Mouse (Mus musculus) stomach, embryonic 14.5 days (tissue): ENCODE measurements at regions not wholly inside any gene's neighbourhood (a gene's known extent, or its start where the extent isn't known, plus 50 kb on each side); places are given as distances from the start of the nearest gene placed in this dataset.
A peak's percentile ranks its signal among the peaks of the same experiment; 100 is the strongest.

Experiments
- ATAC-seq: fragments of 200-750 bp; cut with Nextera tagmentation; 2 replicates; pipeline ENCODE4 v1.8.0; 2017; ENCODE audit warnings: low read depth, moderate TSS enrichment; ENCODE audit not compliant: insufficient number of reproducible peaks, insufficient read depth, low FRiP score
- H3K27ac ChIP-seq: fragments of 300-500 bp; sonication (generic); 2 replicates; pipeline ENCODE4 v1.5.1; 2014; ENCODE audit warnings: mild to moderate bottlenecking, low read length, moderate library complexity, mixed read lengths
- H3K27me3 ChIP-seq: fragments of 300-500 bp; sonication (generic); 2 replicates; pipeline ENCODE4 v1.6.1; 2014; ENCODE audit warnings: low read length, control low read depth, mixed read lengths; ENCODE audit not compliant: control insufficient read depth, insufficient read depth
- H3K36me3 ChIP-seq: fragments of 300-500 bp; sonication (generic); 2 replicates; pipeline ENCODE4 v1.6.1; 2014; ENCODE audit warnings: mild to moderate bottlenecking, control low read depth, low read length, moderate library complexity, mixed read lengths; ENCODE audit not compliant: control insufficient read depth, insufficient read depth
- H3K4me1 ChIP-seq: fragments of 300-500 bp; sonication (generic); 2 replicates; pipeline ENCODE4 v1.6.1; 2014; ENCODE audit warnings: low read length, control low read depth, mixed read lengths; ENCODE audit not compliant: control insufficient read depth, insufficient read depth
- H3K4me2 ChIP-seq: fragments of 300-500 bp; sonication (generic); replicated peaks from 2 replicates; pipeline ENCODE4 v1.6.1; 2014; ENCODE audit warnings: low read depth, low read length, control low read depth
- H3K4me3 ChIP-seq: fragments of 300-500 bp; sonication (generic); 2 replicates; pipeline ENCODE4 v1.5.1; 2014; ENCODE audit warnings: low read depth, low read length, control low read depth
- H3K9ac ChIP-seq: fragments of 300-500 bp; sonication (generic); replicated peaks from 2 replicates; pipeline ENCODE4 v1.6.1; 2014; ENCODE audit warnings: low read depth, mild to moderate bottlenecking, control low read depth, low read length, moderate library complexity, mixed read lengths
- H3K9me3 ChIP-seq: fragments of 300-500 bp; sonication (generic); 2 replicates; pipeline ENCODE4 v1.6.1; 2016; ENCODE audit warnings: low read depth, low read length, control low read depth; ENCODE audit not compliant: control insufficient read depth
- WGBS: fragments of 180-500 bp; shearing (Covaris S2); extraction: QIAGEN DNeasy Blood & Tissue Kit; methylation state at CpG from one replicate; pipeline ENCODE4 v1.1.7; 2014; 5-methylcytosine and 5-hydroxymethylcytosine counted together

DNA sequence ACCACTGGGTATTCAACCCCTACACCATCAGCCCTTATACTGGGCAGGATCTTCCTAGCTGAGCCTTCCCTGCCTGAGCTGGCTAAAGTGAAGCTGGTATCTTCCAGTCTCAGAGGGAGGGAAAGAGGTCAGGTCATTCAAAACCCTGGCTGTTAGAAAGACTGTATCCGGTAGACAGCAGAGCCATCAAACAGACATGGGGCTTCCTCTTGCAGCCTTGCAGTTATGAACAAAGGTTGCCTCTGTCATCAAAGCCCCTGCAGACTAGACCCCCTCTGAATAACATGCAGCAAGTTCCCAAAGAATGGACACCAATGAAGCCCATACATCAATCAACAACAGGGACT lies 95.5 kb downstream of the Tomm20 start:
- WGBS = 35% methylated on average over 1 of the region's 1 CpGs

DNA sequence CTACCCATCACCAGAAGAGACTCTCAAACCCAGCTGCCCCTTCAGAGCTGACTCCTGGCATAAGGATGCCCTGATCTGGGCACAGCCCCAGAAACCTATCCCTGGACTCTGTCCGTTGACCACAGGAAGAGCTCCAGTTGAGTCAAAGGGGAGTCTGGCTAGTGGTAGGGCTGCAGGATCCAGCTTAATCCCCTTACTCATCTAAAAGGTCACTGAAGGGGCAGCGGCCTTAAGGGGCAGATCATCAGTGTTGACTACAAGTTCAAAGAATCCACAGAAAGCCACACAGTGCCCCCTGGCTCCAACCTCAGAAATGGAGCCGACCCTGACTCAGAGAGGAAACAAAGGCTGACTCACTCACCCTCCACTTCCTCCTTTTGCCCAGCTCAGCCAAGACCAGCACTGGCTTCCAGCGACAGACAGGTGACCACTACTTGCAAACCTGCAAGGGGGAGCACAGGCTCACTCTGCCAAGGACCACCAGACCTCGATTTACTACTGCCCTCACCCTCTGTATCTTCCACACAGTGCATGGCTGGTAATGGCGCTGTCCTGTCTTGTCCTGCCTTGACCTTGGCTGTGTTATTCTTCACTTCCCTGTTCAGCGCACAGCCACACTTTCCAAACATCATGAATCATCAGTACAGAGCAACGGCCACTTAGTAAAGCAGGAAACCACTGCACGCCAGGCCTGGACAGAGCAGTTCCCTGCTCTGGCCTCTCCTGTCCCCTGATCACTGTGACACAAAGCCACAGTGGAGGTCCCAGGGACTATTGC lies 96.0 kb downstream of the Tomm20 start:
- H3K27me3 ChIP-seq = no peaks in the 10 kb centered on the region
- peak overlapping the region; percentile 24; the same call in 1 of the 2 replicates for H3K27ac ChIP-seq
- H3K4me2 ChIP-seq = no peak overlapping the region
- H3K36me3 ChIP-seq = no peaks in the 10 kb centered on the region
- H3K9me3 ChIP-seq = no peaks in the 10 kb centered on the region
- 32% methylated on average over 9 of the region's 9 CpGs for WGBS
- H3K4me3 ChIP-seq = no peak overlapping the region
- ATAC-seq = peak; percentile 70
- H3K4me1 ChIP-seq = peaks cover 20% of the 10 kb centered on the region; the same call in 1 of the 2 replicates
- no peak overlapping the region for H3K9ac ChIP-seq

More for the DNA sequence above, 95.5 kb downstream of the Tomm20 start:
- Histone ChIP-seq H3K27me3 (no peaks in the 10 kb centered on the region), H3K9ac (no peak overlapping the region), H3K4me1 (peaks cover 23% of the 10 kb centered on the region; the same call in 1 of the 2 replicates), H3K4me2 (no peak overlapping the region), H3K36me3 (no peaks in the 10 kb centered on the region), H3K4me3 (no peak overlapping the region), H3K9me3 (no peaks in the 10 kb centered on the region), H3K27ac (peak overlapping the region; percentile 24; the same call in 1 of the 2 replicates)
- no peak for ATAC-seq

DNA sequence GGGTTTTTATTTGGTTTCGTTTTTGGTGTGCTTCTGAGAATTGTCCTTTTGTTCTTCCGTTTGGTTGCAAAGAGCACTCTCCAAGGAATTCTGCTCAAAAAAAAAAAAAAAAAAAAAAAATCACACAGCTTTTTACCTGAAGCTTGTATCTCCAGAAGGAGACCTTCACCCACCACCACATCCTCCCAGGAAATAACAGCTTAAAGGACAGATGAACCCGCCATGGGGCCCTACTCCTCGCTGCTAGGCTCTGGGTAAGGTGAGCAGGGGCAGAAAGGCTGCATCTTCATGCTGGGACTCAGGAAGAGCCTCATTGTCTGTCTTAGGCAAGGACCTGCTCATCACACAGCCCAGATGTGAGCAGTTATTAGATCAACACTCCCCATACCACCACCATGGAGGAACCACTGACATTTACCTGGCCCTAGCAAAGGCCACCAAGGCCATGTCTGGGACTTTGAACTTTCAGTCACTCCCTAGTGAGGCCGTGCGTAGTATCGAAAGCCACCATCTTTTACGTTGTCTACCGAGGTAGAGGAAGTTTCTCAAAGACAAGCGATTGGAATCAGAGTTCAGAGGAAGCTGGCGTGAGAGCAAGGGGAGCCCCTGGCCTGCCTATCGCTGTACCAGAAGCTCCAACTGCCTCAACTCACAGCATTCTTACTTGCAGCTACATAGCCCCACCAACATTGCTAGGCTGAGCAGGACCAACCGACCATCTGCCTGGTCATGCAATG lies 97.1 kb downstream of the Tomm20 start:
- Histone ChIP-seq H3K4me3 (no peak overlapping the region), H3K27ac (no peak overlapping the region), H3K4me1 (peaks cover 15% of the 10 kb centered on the region; the same call in 1 of the 2 replicates), H3K4me2 (no peak overlapping the region), H3K9ac (no peak overlapping the region), H3K27me3 (no peaks in the 10 kb centered on the region), H3K9me3 (no peaks in the 10 kb centered on the region), H3K36me3 (no peaks in the 10 kb centered on the region)
- ATAC-seq = no peak
- WGBS = 86% methylated on average over 13 of the region's 13 CpGs

- Histone ChIP-seq H3K27ac (no peak overlapping the region), H3K4me1 (peaks cover 15% of the 10 kb centered on the region; the same call in 1 of the 2 replicates), H3K9me3 (no peaks in the 10 kb centered on the region), H3K4me2 (no peak overlapping the region), H3K9ac (no peak overlapping the region), H3K36me3 (no peaks in the 10 kb centered on the region), H3K4me3 (no peak overlapping the region), H3K27me3 (no peaks in the 10 kb centered on the region)
- no peak for ATAC-seq
- WGBS = 39% methylated on average over 8 of the region's 8 CpGs
These were observed 97.8 kb downstream of the Tomm20 start for GRCm38 (mm10) chr8:126847664-126848353.

- WGBS = 52% methylated on average over 3 of the region's 3 CpGs
- Histone ChIP-seq H3K36me3 (no peaks in the 10 kb centered on the region), H3K27me3 (no peaks in the 10 kb centered on the region), H3K4me2 (no peak overlapping the region), H3K4me1 (peaks cover 15% of the 10 kb centered on the region; the same call in 1 of the 2 replicates), H3K9ac (no peak overlapping the region), H3K27ac (no peak overlapping the region), H3K4me3 (no peak overlapping the region), H3K9me3 (no peaks in the 10 kb centered on the region)
- no peak for ATAC-seq
These were observed 99.5 kb downstream of the Tomm20 start for GRCm38 (mm10) chr8:126846188-126846565.

- no peak overlapping the region for H3K9ac ChIP-seq
- peaks cover 15% of the 10 kb centered on the region; the same call in 1 of the 2 replicates for H3K4me1 ChIP-seq
- H3K4me3 ChIP-seq = no peak overlapping the region
- no peak for ATAC-seq
- no peaks in the 10 kb centered on the region for H3K36me3 ChIP-seq
- no peak overlapping the region for H3K27ac ChIP-seq
- H3K27me3 ChIP-seq = no peaks in the 10 kb centered on the region
- no peak overlapping the region for H3K4me2 ChIP-seq
- WGBS = 79% methylated on average over 14 of the region's 14 CpGs
- no peaks in the 10 kb centered on the region for H3K9me3 ChIP-seq
These were observed 100.0 kb downstream of the Tomm20 start for GRCm38 (mm10) chr8:126845530-126846187.

DNA sequence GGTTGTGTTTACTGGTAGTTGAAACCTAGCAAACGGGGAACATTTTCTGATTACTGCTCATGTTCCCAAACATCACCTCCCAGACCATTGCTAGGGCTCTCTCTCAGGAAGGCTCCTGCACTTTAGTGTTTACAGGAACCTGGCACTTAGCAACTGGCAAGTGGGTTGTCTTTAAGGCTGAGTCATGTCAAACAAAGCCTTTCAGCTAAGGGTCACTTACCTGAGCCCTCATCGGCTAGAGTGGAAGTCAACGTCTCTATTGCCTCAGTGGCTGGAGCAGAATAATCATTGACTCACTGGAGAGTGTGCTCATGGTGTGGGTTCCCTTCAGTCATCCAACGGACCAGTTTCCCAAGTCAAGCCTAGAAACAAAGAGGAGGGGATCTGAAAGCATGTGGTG lies 101.0 kb downstream of the Tomm20 start:
- Histone ChIP-seq H3K9ac (no peak overlapping the region), H3K36me3 (no peaks in the 10 kb centered on the region), H3K27me3 (no peaks in the 10 kb centered on the region), H3K4me2 (no peak overlapping the region), H3K9me3 (no peaks in the 10 kb centered on the region), H3K4me3 (no peak overlapping the region), H3K4me1 (peaks cover 13% of the 10 kb centered on the region; the same call in 1 of the 2 replicates), H3K27ac (no peak overlapping the region)
- ATAC-seq = no peak
- WGBS = 55% methylated on average over 4 of the region's 4 CpGs

- peaks cover 22% of the 10 kb centered on the region; the same call in 1 of the 2 replicates for H3K4me1 ChIP-seq
- H3K27ac ChIP-seq = no peak overlapping the region
- H3K9me3 ChIP-seq = no peaks in the 10 kb centered on the region
- no peak for ATAC-seq
- no peak overlapping the region for H3K4me2 ChIP-seq
- WGBS = 73% methylated on average over 7 of the region's 7 CpGs
- H3K9ac ChIP-seq = no peak overlapping the region
- H3K36me3 ChIP-seq = no peaks in the 10 kb centered on the region
- no peak overlapping the region for H3K4me3 ChIP-seq
- H3K27me3 ChIP-seq = no peaks in the 10 kb centered on the region
These were observed 104.5 kb downstream of the Tomm20 start for GRCm38 (mm10) chr8:126841187-126841586.
